Mouse (Mus musculus) spleen, adult 2 months (tissue): ENCODE results near the gene Chmp6.

ENCODE experiments used
- CTCF ChIP-seq: fragments of 200-500 bp; IDR thresholded peaks from 2 replicates; pipeline ENCODE4 v1.5.1; 2011; ENCODE audit warnings: mild to moderate bottlenecking, inconsistent platforms; ENCODE audit not compliant: insufficient read depth, insufficient read length, insufficient replicate concordance; ENCODE audit errors: extremely low read depth
- POLR2A ChIP-seq: fragments of 200-500 bp; IDR thresholded peaks from 2 replicates; pipeline ENCODE4 v1.6.1; 2011; ENCODE audit warnings: low read depth, low read length, inconsistent platforms

DNA sequence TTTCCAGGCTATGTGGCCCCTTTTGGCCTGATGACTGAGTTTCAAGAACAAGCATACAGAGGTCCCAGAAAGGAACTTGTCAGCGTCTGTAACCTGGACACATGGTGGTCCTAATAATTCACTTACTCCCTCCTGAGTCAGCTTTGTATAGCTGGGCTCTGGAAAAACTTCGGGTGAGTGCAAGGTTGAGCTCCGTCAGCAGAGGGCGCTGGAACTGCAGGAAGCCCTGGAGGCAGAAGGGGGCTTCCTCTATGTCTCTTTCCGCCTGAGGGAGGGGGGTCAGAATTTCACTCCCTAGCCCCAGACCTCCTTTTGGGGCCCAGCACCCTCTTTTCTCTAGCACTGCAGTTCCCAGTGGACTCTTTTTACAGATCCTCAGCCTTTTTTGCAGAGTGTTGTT lies 3.8 kb upstream of the Chmp6 start:
- peak; percentile 92 for TF ChIP-seq CTCF
- TF ChIP-seq POLR2A = no peak
